Mouse (Mus musculus): ENCODE results near the gene Ift52. TPM values are rescaled to one million over a fixed set of nuclear protein-coding genes. Genes with fewer than 3 reads are reported as not detected.

Ift52 gene
- total RNA-seq, 2 experiments from 2014 or later: 30.3 to 32.9 TPM

DNA sequence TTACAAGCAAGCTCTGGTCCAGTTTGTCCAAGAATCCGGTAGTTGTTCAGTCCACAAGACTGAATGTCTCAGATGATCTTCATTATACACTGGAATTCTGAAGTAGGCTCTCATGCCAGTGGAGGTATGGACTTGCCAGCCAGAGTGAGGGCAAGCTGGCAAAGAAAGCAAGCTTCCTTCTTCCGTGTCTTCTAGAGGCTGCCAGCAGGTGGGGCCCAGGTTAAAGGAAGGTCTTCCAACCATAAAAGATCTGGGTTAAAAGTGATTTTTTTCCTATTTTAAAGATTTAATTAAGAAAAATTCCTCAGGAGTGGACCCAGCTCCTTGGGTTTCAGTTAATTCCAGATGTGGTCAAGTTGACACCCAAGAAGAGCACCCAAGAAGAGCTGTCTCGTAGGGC is 53.1 kb downstream of the Ift52 start:
- no peak for ATAC-seq (replicated peaks; ENCODE audit: low FRiP score, low TSS enrichment, poor library complexity, severe bottlenecking)

GRCm38 (mm10) chr2:163071590-163071989 is 54.4 kb downstream of the Ift52 start:
- ATAC-seq (replicated peaks; ENCODE audit: low FRiP score, low TSS enrichment, poor library complexity, severe bottlenecking): no peak

GRCm38 (mm10) chr2:163073023-163073757 is 56.0 kb downstream of the Ift52 start:
- no peak for ATAC-seq (replicated peaks; ENCODE audit: low FRiP score, low TSS enrichment, poor library complexity, severe bottlenecking)

- ATAC-seq (replicated peaks; ENCODE audit: low FRiP score, low TSS enrichment, poor library complexity, severe bottlenecking): no peak
Measured at GRCm38 (mm10) chr2:163074006-163074405, 56.9 kb downstream of the Ift52 start.

DNA sequence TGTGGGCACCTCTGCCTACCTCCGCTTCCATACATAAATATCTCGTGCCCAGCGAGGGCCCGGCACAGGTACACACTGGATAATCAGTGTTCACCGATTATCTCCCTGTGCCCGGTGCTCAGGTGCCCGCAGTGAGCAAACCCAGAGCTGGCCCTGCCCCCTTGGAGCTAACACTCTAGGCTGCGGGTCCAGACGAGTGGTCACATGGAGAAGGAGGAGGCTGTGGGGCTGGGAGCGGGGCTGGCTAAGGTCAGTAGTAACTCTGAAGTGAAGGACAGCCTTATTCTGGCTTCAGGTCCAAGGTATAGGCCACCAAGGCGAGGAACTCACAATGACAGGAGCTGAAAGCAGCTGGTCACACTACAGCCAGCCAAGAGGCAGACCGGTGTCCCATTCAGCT is 57.7 kb downstream of the Ift52 start:
- ATAC-seq (replicated peaks; ENCODE audit: low FRiP score, low TSS enrichment, poor library complexity, severe bottlenecking): no peak

- no peak for ATAC-seq (replicated peaks; ENCODE audit: low FRiP score, low TSS enrichment, poor library complexity, severe bottlenecking)
Measured at GRCm38 (mm10) chr2:163075234-163075633, 58.1 kb downstream of the Ift52 start.

DNA sequence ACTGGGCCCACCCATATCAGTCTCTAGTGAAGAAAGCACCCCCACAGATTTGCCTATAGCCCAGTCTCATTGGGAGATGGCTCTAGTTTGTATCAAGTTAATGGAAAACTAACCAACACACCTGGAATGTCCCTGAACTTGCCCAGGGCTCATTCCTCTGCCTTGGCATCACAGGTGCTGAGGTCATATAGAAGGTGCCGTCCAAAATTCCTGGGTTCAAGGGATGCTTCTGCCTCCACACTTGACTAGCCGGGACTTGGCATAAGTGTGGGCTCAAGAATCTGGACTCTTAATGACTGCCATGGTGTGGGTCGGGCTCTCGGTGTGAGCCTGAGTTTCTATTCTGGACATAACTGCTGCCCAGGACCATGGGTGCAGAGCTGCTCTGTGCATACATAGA is 61.9 kb downstream of the Ift52 start:
- ATAC-seq (replicated peaks; ENCODE audit: low FRiP score, low TSS enrichment, poor library complexity, severe bottlenecking): no peak

DNA sequence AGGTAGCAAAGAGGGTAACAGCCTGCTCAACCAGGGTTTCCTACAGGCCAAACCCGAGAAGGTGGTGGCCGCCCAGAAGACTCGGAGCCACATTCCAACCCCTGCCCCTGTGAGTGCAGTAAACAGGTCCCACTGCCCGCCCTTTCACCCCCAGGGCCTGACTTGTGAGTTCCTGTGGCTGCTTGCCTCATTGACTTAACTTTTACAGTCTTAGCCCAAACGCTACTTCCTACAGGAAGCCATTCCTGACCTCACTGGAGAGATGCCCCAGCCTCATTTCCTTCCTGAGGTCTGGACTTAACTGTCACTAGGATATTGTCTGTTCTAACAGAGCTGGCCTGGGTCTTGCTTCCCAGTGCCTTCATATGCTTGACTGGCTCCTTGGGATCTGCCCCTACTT is 65.4 kb downstream of the Ift52 start:
- ATAC-seq (replicated peaks; ENCODE audit: low FRiP score, low TSS enrichment, poor library complexity, severe bottlenecking): no peak

DNA sequence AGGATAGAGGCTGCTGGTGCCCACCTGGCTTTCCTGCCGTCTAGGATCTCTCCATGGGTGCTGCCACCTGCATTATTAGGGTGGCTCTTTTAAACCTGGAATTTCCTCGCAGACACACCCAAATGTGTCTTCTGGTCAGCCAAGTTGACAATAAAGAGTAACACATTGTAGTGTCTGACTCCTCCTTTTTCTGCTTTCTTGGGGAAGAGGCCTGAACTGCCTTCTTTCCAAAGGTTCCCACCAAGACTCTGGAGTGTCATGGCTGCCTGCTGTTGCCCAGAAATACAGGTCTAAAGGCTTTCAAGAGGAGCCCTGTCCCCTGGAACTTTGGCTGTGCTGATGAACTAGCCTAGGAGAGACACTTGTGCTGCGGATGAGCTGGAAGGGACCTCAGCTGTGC is 67.4 kb downstream of the Ift52 start:
- no peak for ATAC-seq (replicated peaks; ENCODE audit: low FRiP score, low TSS enrichment, poor library complexity, severe bottlenecking)

DNA sequence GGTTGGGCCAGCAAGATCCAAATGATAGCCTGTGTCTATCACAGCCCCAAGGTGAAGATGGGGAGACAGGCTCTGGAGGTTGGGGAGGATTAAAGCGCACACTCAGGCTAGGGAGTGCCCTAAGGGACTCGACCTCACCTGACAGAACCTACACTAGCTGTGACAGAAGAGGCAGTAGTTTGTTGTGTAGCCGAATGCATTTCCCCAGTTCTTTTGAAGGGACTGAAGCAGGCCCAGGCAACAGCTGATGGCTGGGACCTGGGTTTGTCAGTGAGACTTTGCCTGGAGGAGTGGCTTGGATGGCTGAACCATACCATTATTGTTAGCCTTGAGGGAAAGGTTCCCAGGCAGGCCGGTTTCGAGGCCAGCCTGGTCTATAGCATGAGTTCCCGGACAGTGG is 67.9 kb downstream of the Ift52 start:
- ATAC-seq (replicated peaks; ENCODE audit: low FRiP score, low TSS enrichment, poor library complexity, severe bottlenecking): no peak

DNA sequence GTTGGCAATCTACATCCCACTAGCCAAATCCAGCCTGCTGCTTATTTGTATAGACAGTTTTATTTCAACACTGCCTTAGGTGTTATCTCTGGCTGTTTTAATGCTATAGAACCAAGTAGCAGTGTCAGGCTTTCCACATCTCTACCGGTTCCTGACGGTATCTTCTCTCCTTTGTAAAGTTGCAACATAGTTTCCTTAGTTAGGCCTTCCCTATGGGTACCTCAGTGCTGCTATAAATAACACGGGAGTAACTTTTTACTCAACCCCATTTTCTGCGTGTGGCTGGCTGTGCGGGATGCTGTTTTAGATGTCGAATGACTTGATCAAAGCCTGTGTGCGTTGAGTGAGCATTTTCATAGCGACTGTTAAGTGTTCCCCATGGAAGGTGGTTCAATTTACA is 69.4 kb downstream of the Ift52 start:
- no peak for ATAC-seq (replicated peaks; ENCODE audit: low FRiP score, low TSS enrichment, poor library complexity, severe bottlenecking)

- ATAC-seq (replicated peaks; ENCODE audit: low FRiP score, low TSS enrichment, poor library complexity, severe bottlenecking): no peak
Measured at GRCm38 (mm10) chr2:163087728-163088127, 70.6 kb downstream of the Ift52 start, which contains the start of gene Gtsf1l. TSS of gene Gtsf1l (minus strand) at chr2:163087855.

DNA sequence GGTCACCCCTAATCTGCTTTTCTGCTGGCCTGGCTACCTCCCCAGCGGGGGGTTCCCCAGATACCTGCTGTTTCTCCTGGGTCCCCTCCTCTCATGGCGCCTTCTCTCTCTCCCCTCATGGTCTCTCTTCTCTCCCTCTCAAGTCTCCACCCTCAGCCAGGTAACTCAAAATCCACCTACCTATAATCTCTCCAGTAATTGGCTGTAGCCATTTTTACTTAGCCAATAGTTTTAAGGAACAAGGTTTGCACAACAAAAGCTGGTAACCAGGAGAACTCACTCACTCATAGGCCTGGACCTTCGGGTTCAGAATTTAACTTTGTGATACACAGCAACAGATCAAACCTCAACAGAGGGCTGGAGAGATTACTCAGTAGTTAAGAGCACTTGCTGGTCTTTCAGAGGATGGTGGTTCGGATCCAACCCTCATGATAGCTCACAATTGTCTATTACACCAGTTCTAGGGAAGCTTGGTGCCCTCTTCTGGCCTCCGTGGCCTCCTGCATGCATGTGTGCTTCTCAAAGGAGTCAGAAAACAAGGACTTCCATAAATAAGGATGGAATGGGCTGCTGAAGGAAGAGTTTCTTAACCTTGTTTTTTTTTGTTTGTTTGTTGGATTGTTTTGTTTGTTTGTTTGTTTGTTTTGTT is 72.4 kb downstream of the Ift52 start:
- peak; percentile 67; the same call in 1 of the 2 replicates for ATAC-seq (replicated peaks; ENCODE audit: low FRiP score, low TSS enrichment, poor library complexity, severe bottlenecking)

DNA sequence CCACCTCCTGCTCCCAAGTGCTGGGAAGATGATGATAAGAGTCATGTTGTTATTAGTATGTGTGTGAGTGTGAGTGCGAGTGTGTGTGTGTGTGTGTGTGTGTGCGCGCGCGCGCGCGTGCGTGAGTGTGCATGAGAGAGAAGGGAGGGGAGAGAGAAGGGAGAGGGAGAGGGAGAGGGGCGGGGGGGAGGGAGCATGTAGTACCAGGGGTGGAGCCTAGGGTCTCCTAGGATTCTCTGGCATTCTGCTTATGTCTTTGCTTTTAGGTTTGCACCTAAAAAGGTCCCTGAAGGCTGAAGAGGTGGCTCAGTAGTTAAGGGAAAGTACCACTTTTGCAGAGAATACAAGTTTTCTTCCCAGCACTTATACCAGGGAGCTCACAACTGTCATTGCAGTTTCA is 77.8 kb downstream of the Ift52 start:
- no peak for ATAC-seq (replicated peaks; ENCODE audit: low FRiP score, low TSS enrichment, poor library complexity, severe bottlenecking)

Other genes starting within 250 kb of the Ift52 start
- gene Srsf6, start 85.8 kb upstream of the Ift52 start, total RNA-seq (2014; fragmentation: Nextera tagmentation): 233 and 311 TPM in 2 replicates
- 286 and 303 TPM in 2 replicates for gene Srsf6, start 85.8 kb upstream of the Ift52 start, total RNA-seq (2017)
- 0.81 TPM in 1 of 2 replicates, not detected in the other for gene L3mbtl1, start 73.9 kb upstream of the Ift52 start, total RNA-seq (2014; fragmentation: Nextera tagmentation)
- not detected in 2 replicates for gene L3mbtl1, start 73.9 kb upstream of the Ift52 start, total RNA-seq (2017)
- not detected in 2 replicates for gene Sgk2, start 30.0 kb upstream of the Ift52 start, total RNA-seq (2014; fragmentation: Nextera tagmentation)
- not detected in 2 replicates for gene Sgk2, start 30.0 kb upstream of the Ift52 start, total RNA-seq (2017)
- 52.7 and 60.8 TPM in 2 replicates for gene Mybl2, start 37.3 kb downstream of the Ift52 start, total RNA-seq (2014; fragmentation: Nextera tagmentation)
- 22.3 and 33.9 TPM in 2 replicates for gene Mybl2, start 37.3 kb downstream of the Ift52 start, total RNA-seq (2017)
- not detected in 2 replicates for gene Gtsf1l, start 70.5 kb downstream of the Ift52 start, total RNA-seq (2014; fragmentation: Nextera tagmentation)
- not detected in 2 replicates for gene Gtsf1l, start 70.5 kb downstream of the Ift52 start, total RNA-seq (2017)
- 0.87 TPM in 1 of 2 replicates, not detected in the other for gene Tox2, start 185.8 kb downstream of the Ift52 start, total RNA-seq (2014; fragmentation: Nextera tagmentation)
- gene Tox2, start 185.8 kb downstream of the Ift52 start, total RNA-seq (2017): 4.1 TPM in 1 of 2 replicates, not detected in the other